Mouse (Mus musculus) heart, postnatal 0 days (tissue): Measurements from ENCODE around the gene Traf7.

ENCODE experiments used
- CTCF ChIP-seq: IDR thresholded peaks from 2 replicates; pipeline ENCODE4 v1.5.1; 2016; ENCODE audit warnings: antibody characterized with exemption, control low read depth, low read depth
- EP300 ChIP-seq: IDR thresholded peaks from 2 replicates; pipeline ENCODE4 v1.6.1; 2016; ENCODE audit warnings: antibody characterized with exemption, low read depth

DNA sequence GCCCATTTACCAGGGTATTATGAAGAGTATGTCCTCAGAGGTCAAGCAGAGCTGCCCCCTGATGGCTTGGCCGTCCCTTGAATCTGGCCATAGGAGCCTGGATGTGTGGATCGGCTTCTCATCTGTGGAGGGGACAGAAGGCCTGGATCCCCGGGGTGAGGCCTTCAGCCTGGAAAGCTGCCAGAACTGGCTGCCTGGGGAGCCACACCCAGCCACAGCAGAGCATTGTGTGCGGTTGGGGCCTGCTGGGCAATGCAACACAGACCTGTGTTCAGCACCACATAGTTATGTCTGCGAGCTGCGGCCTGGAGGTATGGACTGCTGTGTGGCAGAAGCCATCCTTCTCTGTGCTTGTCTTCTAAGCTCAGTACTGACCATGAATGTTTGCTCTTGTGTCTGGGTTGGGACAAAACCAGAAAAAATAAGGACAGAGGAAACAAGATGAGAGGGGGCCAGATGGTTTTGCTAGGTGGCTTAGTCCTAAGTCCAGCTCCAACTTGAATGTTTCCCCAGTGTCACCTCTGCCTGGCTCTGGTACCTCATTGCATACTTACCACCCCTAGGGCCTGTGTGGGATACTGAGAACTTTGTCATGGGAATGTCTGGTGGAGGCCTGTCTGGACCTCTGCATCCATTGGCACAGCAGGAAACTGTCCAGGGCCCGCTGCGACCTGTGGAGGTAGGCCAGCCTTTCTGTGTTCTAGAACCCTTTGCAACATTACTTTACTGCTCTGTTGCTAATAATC is 39.5 kb upstream of the Traf7 start:
- TF ChIP-seq CTCF (no peak), EP300 (no peak)
